Mouse (Mus musculus) splenic B cell, adult 2 months (primary cell): Measurements from ENCODE around the gene Usp45.

ENCODE experiments used
- DNase-seq: peaks from one replicate; pipeline ENCODE4 v3.0.0-alpha.2; 2011; ENCODE audit warnings: low read depth, low spot score
- H3K27me3 ChIP-seq: 2 replicates; pipeline ENCODE4 v1.6.1; 2012; ENCODE audit warnings: mild to moderate bottlenecking, low read length, moderate library complexity, mixed read lengths; ENCODE audit not compliant: control insufficient read depth, poor library complexity, insufficient read depth, severe bottlenecking
- H3K36me3 ChIP-seq: 2 replicates; pipeline ENCODE4 v1.6.1; 2012; ENCODE audit warnings: mild to moderate bottlenecking, low read length, moderate library complexity, mixed read lengths; ENCODE audit not compliant: control insufficient read depth, poor library complexity, insufficient read depth, severe bottlenecking

Usp45 gene

GRCm38 (mm10) chr4:21832844-21833243, 65.9 kb downstream of the Usp45 start:
- H3K27me3 ChIP-seq, result no peaks in the 10 kb centered on the region
- DNase-seq, result no peak

GRCm38 (mm10) chr4:21847481-21848286, 80.7 kb downstream of the Usp45 start, which contains the start of gene Pnisr:
Gene Pnisr, plus strand, starts transcription at chr4:21847583.
- no peaks in the 10 kb centered on the region for H3K36me3 ChIP-seq
- no peaks in the 10 kb centered on the region for H3K27me3 ChIP-seq
- DNase-seq, result peak; percentile 98

More at GRCm38 (mm10) chr4:21832844-21833243, 65.9 kb downstream of the Usp45 start:
- H3K36me3 ChIP-seq, result no peaks in the 10 kb centered on the region

- no peaks in the 10 kb centered on the region for H3K27me3 ChIP-seq
- DNase-seq, result peak; percentile 90
- H3K36me3 ChIP-seq, result no peaks in the 10 kb centered on the region
Observed at GRCm38 (mm10) chr4:21848287-21848630, 81.3 kb downstream of the Usp45 start.

- no peaks in the 10 kb centered on the region for H3K27me3 ChIP-seq
- H3K36me3 ChIP-seq, result peaks cover 20% of the 10 kb centered on the region
- DNase-seq, result no peak
Observed at GRCm38 (mm10) chr4:21857481-21857880, 90.5 kb downstream of the Usp45 start.

GRCm38 (mm10) chr4:21865226-21865625, 98.3 kb downstream of the Usp45 start:
- peaks cover 19% of the 10 kb centered on the region for H3K36me3 ChIP-seq
- peak; percentile 18 for DNase-seq
- H3K27me3 ChIP-seq, result no peaks in the 10 kb centered on the region

GRCm38 (mm10) chr4:21878776-21879175, 111.8 kb downstream of the Usp45 start:
- DNase-seq, result peak; percentile 6
- H3K27me3 ChIP-seq, result no peaks in the 10 kb centered on the region
- H3K36me3 ChIP-seq, result peaks cover 4% of the 10 kb centered on the region

GRCm38 (mm10) chr4:21879565-21880220, 112.7 kb downstream of the Usp45 start, which contains the start of gene Coq3:
Gene Coq3, plus strand, starts transcription at chr4:21879673.
- H3K27me3 ChIP-seq, result no peaks in the 10 kb centered on the region
- peak; percentile 82 for DNase-seq
- peaks cover 3% of the 10 kb centered on the region; the same call in 1 of the 2 replicates for H3K36me3 ChIP-seq

- no peaks in the 10 kb centered on the region for H3K36me3 ChIP-seq
- DNase-seq, result no peak
- no peaks in the 10 kb centered on the region for H3K27me3 ChIP-seq
Observed at GRCm38 (mm10) chr4:21882806-21883205, 115.8 kb downstream of the Usp45 start.

GRCm38 (mm10) chr4:21885831-21886230, 118.9 kb downstream of the Usp45 start:
- H3K27me3 ChIP-seq, result no peaks in the 10 kb centered on the region
- no peak for DNase-seq

More at GRCm38 (mm10) chr4:21885831-21886230, 118.9 kb downstream of the Usp45 start:
- no peaks in the 10 kb centered on the region for H3K36me3 ChIP-seq
